Mouse (Mus musculus) lung, postnatal 36 days (tissue): ENCODE results near the gene Slc9c1.
A peak's percentile ranks its signal among the peaks of the same experiment; 100 is the strongest.

Source experiments
- DNase-seq: peaks from one replicate; pipeline ENCODE4 v3.0.0; 2022; ENCODE audit warnings: mixed read lengths

Gene Slc9c1

GRCm38 (mm10) chr16:45629497-45630105, 94.5 kb downstream of the Slc9c1 start:
- DNase-seq = peak; percentile 38

- peak; percentile 83 for DNase-seq
These were observed 95.3 kb downstream of the Slc9c1 start for GRCm38 (mm10) chr16:45630347-45630960.

- DNase-seq = no peak
These were observed 97.3 kb downstream of the Slc9c1 start for GRCm38 (mm10) chr16:45632420-45632819.

GRCm38 (mm10) chr16:45635826-45636225, 100.7 kb downstream of the Slc9c1 start:
- no peak for DNase-seq

GRCm38 (mm10) chr16:45640070-45640762, 105.1 kb downstream of the Slc9c1 start:
- no peak for DNase-seq

GRCm38 (mm10) chr16:45641301-45641700, 106.2 kb downstream of the Slc9c1 start:
- DNase-seq = no peak

- DNase-seq = no peak
These were observed 108.8 kb downstream of the Slc9c1 start for GRCm38 (mm10) chr16:45643944-45644343.

GRCm38 (mm10) chr16:45644380-45644779, 109.3 kb downstream of the Slc9c1 start:
- peak; percentile 42 for DNase-seq

GRCm38 (mm10) chr16:45651497-45651896, 116.4 kb downstream of the Slc9c1 start:
- peak; percentile 35 for DNase-seq

GRCm38 (mm10) chr16:45653009-45653933, 118.2 kb downstream of the Slc9c1 start:
- DNase-seq = no peak

- DNase-seq = peak; percentile 58
These were observed 118.8 kb downstream of the Slc9c1 start, which contains the start of gene BC016579 for GRCm38 (mm10) chr16:45653934-45654332. BC016579 (minus strand) TSS chr16:45654068.

GRCm38 (mm10) chr16:45654465-45654864, 119.4 kb downstream of the Slc9c1 start:
- DNase-seq = no peak
